Mouse (Mus musculus) megakaryocyte, adult 5-6 weeks (primary cell): Measurements from ENCODE around the gene Kctd13. TPM values are rescaled to one million over a fixed set of nuclear protein-coding genes. Genes with fewer than 3 reads are reported as not detected.
"Not testable (repeated sequence)": the region's sequence is repeated elsewhere in the genome, so short reads cannot be mapped to it uniquely, and the experiment has no call there.

Experiments used
- ATAC-seq: 2 replicates; pipeline ENCODE4 v1.8.0; 2016; ENCODE audit warnings: mild to moderate bottlenecking, inconsistent platforms; ENCODE audit not compliant: poor library complexity, severe bottlenecking
- total RNA-seq, 2 experiments: library from RNA; stranded (forward) in 1 of 2; stranded (reverse) in 1 of 2; fragments of 153-499, 151-499 nt in 1 of 2; fragments of 221-1000, 200-1000 nt in 1 of 2; gene quantifications; 2 replicates each; pipeline versions ENCODE4 v1.2.3 to v1.2.4; 2015 to 2017

Kctd13 gene
- total RNA-seq (2015), result 7.3 and 12.0 TPM in 2 replicates
- 10.9 and 19.0 TPM in 2 replicates for total RNA-seq (2017)

DNA sequence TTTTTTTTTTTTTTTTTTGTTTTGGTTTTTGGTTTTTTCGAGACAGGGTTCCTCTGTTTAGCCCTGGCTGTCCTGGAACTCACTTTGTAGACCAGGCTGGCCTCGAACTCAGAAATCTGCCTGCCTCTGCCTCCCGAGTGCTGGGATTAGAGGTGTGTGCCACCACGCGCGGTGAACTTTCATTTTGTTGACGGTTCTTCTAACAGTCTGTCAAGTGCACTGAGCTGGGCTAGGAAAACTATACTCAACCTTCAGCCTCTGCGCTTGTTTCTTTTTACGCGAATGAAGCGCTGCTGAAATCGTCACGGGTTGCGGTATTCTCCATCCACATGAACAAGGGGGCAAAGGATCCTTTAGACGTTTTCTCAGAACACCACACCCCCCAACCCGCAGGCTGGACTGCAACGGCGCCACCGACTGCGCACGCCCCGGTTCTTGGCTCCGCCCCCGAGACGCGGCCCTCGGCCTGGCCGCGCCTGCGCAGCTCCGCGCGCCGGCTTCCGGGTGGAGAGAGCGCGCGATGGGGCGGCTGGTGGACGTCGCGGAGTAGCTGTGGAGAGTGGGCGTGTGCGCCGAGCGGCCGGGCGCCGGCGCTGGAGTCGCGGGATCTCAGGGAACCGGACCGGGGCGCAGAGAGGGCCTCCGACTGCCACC lies at the start of gene Kctd13:
TSS of gene Kctd13 (plus strand) at position 496 of the 654 bp plus-strand sequence.
- ATAC-seq, result peak; percentile 98

DNA sequence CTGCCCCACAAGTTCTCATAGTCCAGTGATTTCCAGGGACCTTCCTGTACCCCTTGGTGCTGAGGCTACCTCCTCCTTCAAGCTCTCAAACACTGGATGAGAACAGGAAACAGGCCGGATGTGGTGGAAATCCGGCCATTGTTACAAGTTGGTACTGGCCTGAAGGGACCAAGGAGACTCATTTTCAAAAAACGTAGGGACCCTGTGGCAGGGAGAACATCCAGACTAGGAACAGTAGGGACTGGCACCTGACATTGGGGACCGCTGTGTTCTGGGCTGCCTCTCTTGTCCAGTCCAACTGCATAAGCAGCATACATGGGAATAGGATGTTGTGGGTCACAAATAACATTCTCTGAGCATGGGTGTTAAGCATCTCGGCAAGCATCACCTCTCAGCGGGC lies 47.6 kb upstream of the Kctd13 start:
- ATAC-seq, result no peak

DNA sequence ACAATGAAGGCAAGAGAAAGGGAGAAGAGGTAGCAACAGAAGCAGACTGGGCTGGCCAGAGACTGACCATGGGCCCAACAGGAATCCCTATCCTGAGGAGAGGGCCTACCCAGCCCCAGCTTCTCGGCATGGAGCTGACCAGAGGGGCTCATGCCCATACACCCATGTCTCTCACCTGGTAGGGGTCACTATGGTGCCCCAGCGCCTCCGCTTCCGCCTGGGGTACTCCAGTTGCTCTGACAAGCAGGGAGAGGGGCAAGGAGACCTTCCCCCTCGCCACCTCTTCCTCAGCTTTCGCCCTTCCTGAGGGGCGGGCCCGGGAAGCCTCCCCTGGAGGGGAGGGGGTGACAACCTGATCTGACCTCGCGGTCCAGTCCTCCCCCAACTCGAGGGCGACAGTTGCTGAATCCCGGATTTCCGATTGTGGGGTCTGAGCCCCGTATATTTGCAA lies 44.9 kb upstream of the Kctd13 start:
- ATAC-seq, result no peak

GRCm38 (mm10) chr7:126884286-126885164 lies 44.2 kb upstream of the Kctd13 start, which contains the start of gene Taok2:
TSS of gene Taok2 (minus strand) at chr7:126884703.
- peak; percentile 92 for ATAC-seq

DNA sequence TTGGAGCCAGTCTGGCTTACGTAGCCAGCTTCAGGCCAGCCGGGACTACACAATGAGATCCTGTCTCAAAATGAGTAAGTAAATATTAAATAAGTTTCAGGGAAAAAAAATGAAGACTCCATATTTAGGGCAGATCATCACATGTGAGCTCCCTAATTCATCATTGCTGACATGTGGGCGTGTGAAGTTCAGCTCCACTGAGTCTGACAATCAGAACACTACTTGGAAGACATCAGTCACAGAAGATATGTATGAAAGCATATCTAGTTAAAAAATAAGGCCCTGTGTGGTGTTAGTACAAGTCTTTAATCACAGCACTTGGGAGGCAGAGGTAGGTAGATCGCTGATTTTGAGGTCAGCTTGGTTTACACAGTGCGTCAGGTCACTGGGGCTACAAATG lies 41.4 kb upstream of the Kctd13 start:
- no peak for ATAC-seq

DNA sequence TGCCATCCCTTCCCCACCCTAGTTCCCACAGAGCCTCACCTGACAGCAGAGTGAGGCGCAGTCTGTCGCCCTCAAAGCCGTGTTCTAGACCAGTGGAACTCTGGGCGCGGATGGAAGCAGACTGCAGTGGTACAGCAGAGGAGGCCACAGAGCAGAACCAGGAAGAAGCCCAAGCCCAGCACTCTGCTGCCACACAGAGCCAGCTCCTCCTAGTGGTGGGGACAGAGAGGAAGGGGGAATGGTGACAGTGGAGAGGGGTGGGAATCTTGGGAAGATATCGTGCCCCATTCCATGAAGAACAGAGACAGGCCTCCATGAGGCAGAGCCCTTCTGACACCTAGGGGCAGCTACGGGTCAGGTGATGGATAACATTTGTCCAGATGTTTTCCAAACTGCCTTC lies 39.8 kb upstream of the Kctd13 start:
- ATAC-seq, result no peak

GRCm38 (mm10) chr7:126896912-126897311 lies 31.8 kb upstream of the Kctd13 start:
- ATAC-seq, result peak; percentile 7; the same call in 1 of the 2 replicates

DNA sequence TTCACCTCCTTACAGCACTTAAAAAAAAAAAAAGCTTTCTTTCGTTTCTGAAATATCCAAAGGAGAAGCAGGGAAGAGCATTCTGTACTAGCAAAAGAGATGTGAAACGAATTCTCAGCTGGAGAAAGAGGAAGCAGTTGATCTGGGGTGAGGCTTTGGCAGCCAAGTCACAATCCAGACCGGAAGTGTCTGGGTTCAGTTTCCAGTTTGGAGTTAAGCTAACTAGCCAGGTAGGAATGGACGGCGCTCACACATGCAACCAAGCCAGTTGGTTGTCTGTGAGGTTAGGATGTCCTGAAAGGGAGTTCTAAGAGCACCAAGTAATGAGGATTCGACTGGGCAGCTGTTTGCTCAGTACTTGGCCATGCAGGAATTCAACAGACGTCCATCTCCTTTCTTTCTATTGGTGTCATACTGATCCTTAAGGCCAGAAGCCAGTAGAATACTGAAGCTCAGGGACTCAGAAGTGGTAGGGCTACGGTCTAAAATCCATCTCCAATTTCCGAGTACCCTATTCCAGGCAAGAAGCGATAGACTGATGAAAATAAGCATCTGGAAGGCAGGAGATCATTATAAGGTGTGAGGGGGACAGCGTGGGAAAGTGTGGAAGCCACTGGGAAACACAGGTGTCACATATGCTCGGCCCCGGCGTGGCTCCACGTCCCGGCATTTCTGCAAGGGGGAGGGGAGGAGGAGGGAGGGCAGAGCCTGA lies 31.1 kb upstream of the Kctd13 start:
- peak; percentile 83 for ATAC-seq

- peak; percentile 93 for ATAC-seq
Observed at GRCm38 (mm10) chr7:126898102-126898990, 30.3 kb upstream of the Kctd13 start.

DNA sequence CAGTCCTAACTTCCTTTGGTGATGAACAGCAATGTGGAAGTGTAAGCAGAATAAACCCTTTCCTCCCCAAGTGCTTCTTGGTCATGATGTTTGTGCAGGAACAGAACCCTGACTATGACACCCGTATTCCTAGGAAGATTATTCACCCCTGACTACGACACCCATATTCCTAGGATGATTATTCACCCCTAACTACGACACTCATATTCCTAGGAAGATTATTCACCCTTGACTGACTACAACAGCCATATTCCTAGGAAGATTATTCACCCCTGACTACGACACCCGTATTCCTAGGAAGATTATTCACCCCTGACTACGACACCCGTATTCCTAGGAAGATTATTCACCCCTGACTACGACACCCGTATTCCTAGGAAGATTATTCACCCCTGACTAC lies 28.9 kb upstream of the Kctd13 start:
- ATAC-seq, result not testable (repeated sequence)

DNA sequence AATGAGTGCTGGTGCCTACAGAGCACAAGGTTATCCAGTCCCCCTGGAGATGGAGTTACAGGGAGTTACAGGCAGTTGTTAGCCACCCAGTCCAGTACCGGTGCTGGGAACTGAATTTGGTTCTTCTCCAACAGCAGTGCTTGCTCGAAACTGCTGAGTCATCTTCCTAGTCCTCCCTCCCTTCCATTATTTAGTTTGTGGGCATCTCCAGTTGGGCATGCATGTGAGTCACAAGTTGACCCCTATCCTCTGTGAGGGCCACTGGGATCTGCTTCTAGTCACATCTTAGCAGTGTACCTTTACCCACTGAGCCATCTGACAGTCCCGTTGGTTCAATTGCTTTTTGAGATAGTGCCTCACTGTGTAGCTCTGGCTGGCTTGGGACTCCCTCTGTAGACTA lies 23.1 kb upstream of the Kctd13 start:
- ATAC-seq, result no peak

- no peak for ATAC-seq
Observed at GRCm38 (mm10) chr7:126914844-126915243, 13.8 kb upstream of the Kctd13 start.

DNA sequence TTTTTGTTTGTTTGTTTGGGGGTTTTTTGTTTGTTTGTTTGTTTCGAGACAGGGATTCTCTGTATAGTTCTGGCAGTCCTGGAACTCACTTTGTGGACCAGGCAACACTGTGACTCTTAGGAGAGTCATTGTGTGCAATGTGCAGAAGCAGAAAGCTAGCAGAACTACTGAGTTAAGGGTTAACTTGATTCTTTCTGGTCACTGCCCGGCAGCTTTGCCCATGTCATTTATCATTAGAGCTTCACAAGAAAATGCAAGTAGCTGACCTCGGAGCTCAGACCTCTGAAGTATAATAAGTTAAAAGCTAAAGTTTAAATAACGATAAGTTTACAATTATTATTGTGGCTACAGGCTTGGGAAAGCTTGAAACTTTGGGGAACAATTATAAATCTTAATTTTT lies 10.3 kb upstream of the Kctd13 start:
- ATAC-seq, result not testable (repeated sequence)

GRCm38 (mm10) chr7:126919973-126920372 lies 8.7 kb upstream of the Kctd13 start:
- ATAC-seq, result no peak

DNA sequence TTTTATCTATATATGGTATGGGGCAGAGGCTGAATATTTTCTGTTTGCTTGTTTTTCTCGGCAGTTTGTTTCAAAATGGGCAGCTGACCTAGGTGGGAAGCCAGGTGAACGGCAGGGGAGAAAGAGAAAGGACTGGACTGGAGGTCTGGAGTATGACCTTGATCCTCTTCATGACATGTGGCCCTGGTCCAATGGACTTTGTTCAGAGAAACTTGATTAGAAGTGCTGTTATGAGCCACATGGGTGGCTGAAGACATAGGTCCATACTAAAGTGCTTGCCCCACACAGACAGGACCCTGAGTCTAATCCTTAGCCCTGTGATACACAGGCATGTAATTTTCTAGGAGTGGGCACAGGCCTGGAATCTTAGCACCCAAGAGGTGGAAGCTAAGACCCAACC lies 7.1 kb upstream of the Kctd13 start:
- no peak for ATAC-seq

GRCm38 (mm10) chr7:126922624-126923060 lies 6.0 kb upstream of the Kctd13 start, which contains the start of gene Tmem219:
TSS of gene Tmem219 (minus strand) at chr7:126922917.
- no peak for ATAC-seq

DNA sequence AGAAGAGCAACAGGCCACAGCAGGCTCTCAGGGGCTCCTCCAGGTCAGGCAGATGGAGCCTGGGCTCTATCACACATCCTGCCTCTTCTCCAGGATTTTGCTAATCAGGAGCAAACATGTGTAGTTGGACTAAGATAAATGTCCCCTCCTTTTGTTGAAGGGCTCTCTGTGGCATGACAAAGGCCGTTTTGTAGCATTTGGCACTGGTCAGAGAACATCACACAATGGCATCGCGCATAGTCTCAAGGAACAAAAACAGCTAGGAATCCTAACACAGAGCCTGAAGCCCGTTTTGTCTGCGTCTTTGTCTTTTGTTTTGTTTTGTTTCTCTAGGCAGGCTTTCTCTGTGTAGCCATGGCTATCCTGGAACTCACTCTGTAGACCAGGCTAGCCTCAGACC lies 4.7 kb upstream of the Kctd13 start:
- no peak for ATAC-seq

DNA sequence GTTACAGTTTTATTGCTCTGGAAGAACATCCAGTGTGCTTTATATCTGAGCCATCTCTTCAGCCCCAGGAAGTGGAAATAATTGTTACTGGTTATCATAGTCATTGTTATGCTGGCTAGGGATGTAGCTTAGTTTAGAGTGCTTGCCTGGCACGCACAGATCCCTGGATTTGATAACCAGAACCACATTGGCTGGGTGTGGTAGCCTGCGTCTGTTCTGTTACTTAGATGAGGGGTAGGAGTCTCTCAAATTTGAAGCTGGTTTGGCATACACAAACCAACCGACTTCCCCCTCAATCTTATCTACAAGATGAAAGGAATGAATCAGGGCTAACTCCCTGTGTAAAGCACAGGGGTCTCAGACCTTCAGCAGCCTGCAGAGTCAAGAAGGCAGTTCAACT lies 2.4 kb upstream of the Kctd13 start:
- ATAC-seq, result no peak

DNA sequence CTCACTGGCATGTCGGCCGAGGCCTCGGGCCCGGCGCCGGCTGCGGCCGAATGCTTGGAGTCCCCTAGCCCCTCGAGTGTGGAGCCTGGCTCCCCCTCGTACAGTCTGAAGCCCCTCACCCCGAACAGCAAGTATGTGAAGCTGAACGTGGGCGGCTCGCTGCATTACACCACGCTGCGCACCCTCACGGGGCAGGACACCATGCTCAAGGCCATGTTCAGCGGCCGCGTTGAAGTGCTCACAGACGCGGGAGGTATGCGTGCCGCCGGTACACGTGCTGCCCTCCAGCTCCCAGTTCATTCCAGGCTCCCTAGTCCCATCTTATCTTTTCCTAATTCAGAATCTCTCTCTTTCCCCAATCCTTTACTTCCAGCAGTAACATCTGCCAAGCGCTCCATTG lies 367 bp downstream of the Kctd13 start:
- peak; percentile 33; the same call in 1 of the 2 replicates for ATAC-seq

DNA sequence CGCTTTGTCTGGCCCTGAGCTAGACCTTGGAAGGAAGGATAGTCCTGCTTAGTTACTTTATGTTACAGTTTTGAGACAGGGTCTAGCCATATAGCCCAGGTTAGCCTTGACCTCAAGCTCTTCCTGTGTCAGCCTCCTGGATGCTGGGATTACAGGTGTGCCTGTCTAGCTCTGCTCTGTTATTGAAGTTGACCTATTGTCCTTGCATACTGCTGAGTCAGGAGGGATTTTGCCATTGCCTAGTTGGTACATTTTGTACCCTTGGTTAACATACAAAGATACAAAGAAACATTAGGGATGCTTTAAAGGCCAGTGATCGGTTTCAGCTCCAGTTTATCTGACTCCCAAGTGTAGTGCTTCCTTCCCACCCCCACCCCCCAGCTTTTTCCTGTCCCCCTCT lies 4.0 kb downstream of the Kctd13 start:
- no peak for ATAC-seq
